Mouse (Mus musculus): ENCODE measurements around the gene Pgm5. TPM values are rescaled to one million over a fixed set of nuclear protein-coding genes. Genes with fewer than 3 reads are reported as not detected.

The Pgm5 gene
- polyA plus RNA-seq, 1 experiment from 2014 or later = 3.3 TPM

DNA sequence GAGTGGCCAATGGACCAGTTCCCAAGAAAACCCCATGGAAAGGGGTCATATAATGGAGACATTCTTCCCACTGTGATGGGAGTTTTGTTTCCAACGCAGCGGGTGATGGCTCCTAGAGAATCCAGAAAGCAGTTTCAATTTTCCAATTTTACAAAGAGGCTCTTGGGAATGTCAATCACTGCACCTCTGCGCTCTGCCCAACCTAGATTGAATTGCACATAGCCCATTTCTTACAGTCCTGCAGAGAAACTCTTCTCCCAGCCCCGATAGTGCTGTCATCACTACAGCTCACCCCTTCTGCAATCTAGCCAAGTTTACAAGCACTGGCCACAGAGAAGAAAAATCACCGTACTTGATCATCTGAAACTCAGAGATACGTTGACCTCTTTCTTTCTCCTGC, 119.0 kb downstream of the Pgm5 start:
- Histone ChIP-seq H3K36me3 (ENCODE audit: control insufficient read depth, insufficient read depth) (no peaks in the 10 kb centered on the region), H3K27ac (ENCODE audit: low read depth, low read length) (no peak overlapping the region), H3K9me3 (ENCODE audit: control insufficient read depth) (no peaks in the 10 kb centered on the region), H3K4me1 (replicated peaks; ENCODE audit: control insufficient read depth, insufficient read depth, low read length) (no peaks in the 10 kb centered on the region), H3K9ac (ENCODE audit: low read depth, low read length) (no peak overlapping the region), H3K4me2 (replicated peaks; ENCODE audit: low read depth) (no peak overlapping the region), H3K27me3 (replicated peaks; ENCODE audit: control insufficient read depth, insufficient read depth, low read length) (no peaks in the 10 kb centered on the region), H3K4me3 (ENCODE audit: low read depth, low read length) (no peak overlapping the region)
- 87% methylated on average over 6 of the region's 6 CpGs for WGBS
- no peak for ATAC-seq
- no peak for TF ChIP-seq CTCF (IDR thresholded peaks at IDR 0.05; ENCODE audit: low read depth)

DNA sequence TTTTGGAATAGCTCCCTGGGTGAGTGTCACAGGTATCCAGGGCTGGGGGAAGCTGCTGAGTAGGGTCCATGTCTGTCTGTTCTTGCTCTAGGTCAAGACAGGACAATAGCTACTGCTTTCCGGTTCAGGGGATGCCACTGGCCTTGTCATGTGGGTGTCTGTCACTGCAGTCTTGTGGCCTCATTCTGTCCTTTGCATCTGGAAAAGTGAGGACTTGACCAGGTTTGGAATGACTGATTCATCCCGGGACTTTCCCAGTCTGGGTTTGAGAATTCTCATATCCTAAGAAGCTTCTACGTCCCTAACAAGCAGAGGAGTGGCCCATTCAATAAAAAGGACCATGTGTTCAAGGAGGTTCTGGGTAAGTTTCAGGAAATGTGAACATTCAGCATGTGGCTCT, 122.9 kb downstream of the Pgm5 start:
- no peak for TF ChIP-seq CTCF (IDR thresholded peaks at IDR 0.05; ENCODE audit: low read depth)
- no peak overlapping the region for H3K27ac ChIP-seq (ENCODE audit: low read depth, low read length)
- H3K9ac ChIP-seq (ENCODE audit: low read depth, low read length) = no peak overlapping the region
- no peak overlapping the region for H3K4me3 ChIP-seq (ENCODE audit: low read depth, low read length)
- no peaks in the 10 kb centered on the region for H3K27me3 ChIP-seq (replicated peaks; ENCODE audit: control insufficient read depth, insufficient read depth, low read length)
- WGBS = 87% methylated on average over 3 of the region's 3 CpGs
- no peaks in the 10 kb centered on the region for H3K9me3 ChIP-seq (ENCODE audit: control insufficient read depth)
- no peak for ATAC-seq
- no peaks in the 10 kb centered on the region for H3K4me1 ChIP-seq (replicated peaks; ENCODE audit: control insufficient read depth, insufficient read depth, low read length)
- H3K36me3 ChIP-seq (ENCODE audit: control insufficient read depth, insufficient read depth) = no peaks in the 10 kb centered on the region
- H3K4me2 ChIP-seq (replicated peaks; ENCODE audit: low read depth) = no peak overlapping the region

DNA sequence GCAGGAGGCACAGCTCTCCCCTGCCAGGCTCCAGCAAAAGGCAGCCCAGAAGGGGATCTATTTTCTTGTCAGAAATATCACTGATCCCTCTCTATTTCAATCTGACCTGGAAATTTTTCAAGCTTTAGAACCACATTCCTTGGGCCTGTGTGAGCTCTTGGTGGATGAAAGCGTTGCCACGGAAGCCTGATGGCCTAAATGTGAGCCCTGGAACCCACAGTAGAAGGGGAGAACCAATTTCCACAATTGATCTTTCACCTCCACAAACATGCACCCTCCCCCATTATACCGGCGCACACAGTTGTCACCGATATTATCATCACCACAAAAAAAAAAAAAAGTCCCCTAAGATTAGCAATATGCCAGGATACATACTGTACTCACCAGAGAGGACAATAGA, 123.6 kb downstream of the Pgm5 start:
- no peak overlapping the region for H3K27ac ChIP-seq (ENCODE audit: low read depth, low read length)
- no peak for ATAC-seq
- WGBS = 90% methylated on average over 5 of the region's 5 CpGs

GRCm38 (mm10) chr19:24735484-24736128, 126.0 kb downstream of the Pgm5 start:
- no peaks in the 10 kb centered on the region for H3K27me3 ChIP-seq (replicated peaks; ENCODE audit: control insufficient read depth, insufficient read depth, low read length)
- H3K4me3 ChIP-seq (ENCODE audit: low read depth, low read length) = no peak overlapping the region
- no peak overlapping the region for H3K9ac ChIP-seq (ENCODE audit: low read depth, low read length)
- H3K4me2 ChIP-seq (replicated peaks; ENCODE audit: low read depth) = no peak overlapping the region
- no peaks in the 10 kb centered on the region for H3K4me1 ChIP-seq (replicated peaks; ENCODE audit: control insufficient read depth, insufficient read depth, low read length)
- no peaks in the 10 kb centered on the region for H3K36me3 ChIP-seq (ENCODE audit: control insufficient read depth, insufficient read depth)
- H3K9me3 ChIP-seq (ENCODE audit: control insufficient read depth) = no peaks in the 10 kb centered on the region
- ATAC-seq = no peak
- peak; percentile 40 for TF ChIP-seq CTCF (IDR thresholded peaks at IDR 0.05; ENCODE audit: low read depth)
- 46% methylated on average over 6 of the region's 6 CpGs for WGBS
- H3K27ac ChIP-seq (ENCODE audit: low read depth, low read length) = peak overlapping the region; percentile 35; the same call in 1 of the 2 replicates

More for the DNA sequence above, 123.6 kb downstream of the Pgm5 start:
- H3K4me1 ChIP-seq (replicated peaks; ENCODE audit: control insufficient read depth, insufficient read depth, low read length) = no peaks in the 10 kb centered on the region
- H3K36me3 ChIP-seq (ENCODE audit: control insufficient read depth, insufficient read depth) = no peaks in the 10 kb centered on the region
- no peaks in the 10 kb centered on the region for H3K27me3 ChIP-seq (replicated peaks; ENCODE audit: control insufficient read depth, insufficient read depth, low read length)
- H3K9me3 ChIP-seq (ENCODE audit: control insufficient read depth) = no peaks in the 10 kb centered on the region
- no peak overlapping the region for H3K4me3 ChIP-seq (ENCODE audit: low read depth, low read length)
- H3K9ac ChIP-seq (ENCODE audit: low read depth, low read length) = no peak overlapping the region
- TF ChIP-seq CTCF (IDR thresholded peaks at IDR 0.05; ENCODE audit: low read depth) = no peak
- no peak overlapping the region for H3K4me2 ChIP-seq (replicated peaks; ENCODE audit: low read depth)

DNA sequence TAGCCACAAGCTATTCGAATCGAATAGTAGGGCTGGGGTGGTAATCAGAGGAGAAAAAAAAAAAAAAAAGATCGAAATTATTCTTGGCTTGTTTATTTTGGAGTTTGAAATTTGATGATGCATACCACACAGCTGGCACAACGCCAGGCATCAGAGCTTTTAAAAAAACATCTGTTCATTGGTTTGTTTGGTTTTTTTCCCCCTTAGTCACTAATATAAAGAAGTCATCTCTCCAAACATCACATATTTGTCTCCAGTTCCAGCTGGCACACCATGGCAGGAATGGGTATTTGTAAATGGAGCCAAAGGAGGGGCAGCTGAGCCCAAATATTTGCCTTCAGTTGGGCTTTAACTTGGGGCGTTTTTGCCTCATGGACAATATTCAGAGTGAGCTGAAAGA, 131.0 kb downstream of the Pgm5 start:
- no peak for TF ChIP-seq CTCF (IDR thresholded peaks at IDR 0.05; ENCODE audit: low read depth)
- no peaks in the 10 kb centered on the region for H3K9me3 ChIP-seq (ENCODE audit: control insufficient read depth)

DNA sequence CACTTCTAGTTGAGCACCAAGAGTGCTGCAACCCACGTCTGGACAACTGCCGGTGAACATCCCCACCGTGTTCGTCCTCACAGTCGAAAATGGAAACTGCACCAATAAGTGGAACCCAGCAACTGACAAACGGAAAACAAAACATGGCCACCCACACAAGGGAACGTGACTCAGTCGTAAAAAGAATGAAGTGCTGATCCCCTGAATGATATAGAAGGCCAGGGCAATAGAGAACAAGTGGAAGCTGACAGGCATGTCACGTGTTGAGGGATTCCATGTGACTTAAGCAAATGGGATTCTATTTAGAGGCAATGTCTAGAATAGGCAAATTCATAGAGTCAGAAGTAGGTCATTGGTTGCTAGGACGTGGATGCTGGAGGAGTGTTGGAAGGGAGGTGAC, 137.3 kb downstream of the Pgm5 start:
- no peak for TF ChIP-seq CTCF (IDR thresholded peaks at IDR 0.05; ENCODE audit: low read depth)
- H3K4me1 ChIP-seq (replicated peaks; ENCODE audit: control insufficient read depth, insufficient read depth, low read length) = no peaks in the 10 kb centered on the region
- H3K4me2 ChIP-seq (replicated peaks; ENCODE audit: low read depth) = no peak overlapping the region
- no peaks in the 10 kb centered on the region for H3K27me3 ChIP-seq (replicated peaks; ENCODE audit: control insufficient read depth, insufficient read depth, low read length)
- no peaks in the 10 kb centered on the region for H3K9me3 ChIP-seq (ENCODE audit: control insufficient read depth)
- H3K9ac ChIP-seq (ENCODE audit: low read depth, low read length) = no peak overlapping the region
- no peak for ATAC-seq
- 81% methylated on average over 10 of the region's 10 CpGs for WGBS
- H3K36me3 ChIP-seq (ENCODE audit: control insufficient read depth, insufficient read depth) = no peaks in the 10 kb centered on the region
- no peak overlapping the region for H3K27ac ChIP-seq (ENCODE audit: low read depth, low read length)
- H3K4me3 ChIP-seq (ENCODE audit: low read depth, low read length) = no peak overlapping the region

More for the DNA sequence above, 131.0 kb downstream of the Pgm5 start:
- Histone ChIP-seq H3K4me3 (ENCODE audit: low read depth, low read length) (no peak overlapping the region), H3K27ac (ENCODE audit: low read depth, low read length) (no peak overlapping the region), H3K36me3 (ENCODE audit: control insufficient read depth, insufficient read depth) (no peaks in the 10 kb centered on the region), H3K4me2 (replicated peaks; ENCODE audit: low read depth) (no peak overlapping the region), H3K9ac (ENCODE audit: low read depth, low read length) (no peak overlapping the region), H3K27me3 (replicated peaks; ENCODE audit: control insufficient read depth, insufficient read depth, low read length) (no peaks in the 10 kb centered on the region), H3K4me1 (replicated peaks; ENCODE audit: control insufficient read depth, insufficient read depth, low read length) (no peaks in the 10 kb centered on the region)
- WGBS = 36% methylated on average over 5 of the region's 5 CpGs
- ATAC-seq = no peak

- no peak for ATAC-seq
- Histone ChIP-seq H3K4me2 (replicated peaks; ENCODE audit: low read depth) (no peak overlapping the region), H3K4me3 (ENCODE audit: low read depth, low read length) (no peak overlapping the region), H3K9ac (ENCODE audit: low read depth, low read length) (no peak overlapping the region), H3K36me3 (ENCODE audit: control insufficient read depth, insufficient read depth) (no peaks in the 10 kb centered on the region; the same call in 1 of the 2 replicates), H3K4me1 (replicated peaks; ENCODE audit: control insufficient read depth, insufficient read depth, low read length) (no peaks in the 10 kb centered on the region), H3K27me3 (replicated peaks; ENCODE audit: control insufficient read depth, insufficient read depth, low read length) (no peaks in the 10 kb centered on the region), H3K27ac (ENCODE audit: low read depth, low read length) (no peak overlapping the region), H3K9me3 (ENCODE audit: control insufficient read depth) (no peaks in the 10 kb centered on the region)
- TF ChIP-seq CTCF (IDR thresholded peaks at IDR 0.05; ENCODE audit: low read depth) = no peak
These were observed 141.2 kb downstream of the Pgm5 start for GRCm38 (mm10) chr19:24720448-24720847.

Data from intestine, postnatal 0 days (tissue).